Mouse (Mus musculus) erythroblast, embryonic 14.5 days (primary cell): ENCODE data around the gene Rbms3. TPM values are rescaled to one million over a fixed set of nuclear protein-coding genes. Genes with fewer than 3 reads are reported as not detected.

Experiments used
- H3K27me3 ChIP-seq: 2 replicates; pipeline ENCODE4 v1.6.1; 2012; ENCODE audit warnings: inconsistent platforms; ENCODE audit not compliant: control insufficient read depth
- H3K36me3 ChIP-seq: 2 replicates; pipeline ENCODE4 v1.6.1; 2012; ENCODE audit warnings: mild to moderate bottlenecking, inconsistent platforms; ENCODE audit not compliant: control insufficient read depth
- H3K4me1 ChIP-seq: 2 replicates; pipeline ENCODE4 v1.6.1; 2012; ENCODE audit warnings: inconsistent platforms; ENCODE audit not compliant: control insufficient read depth
- H3K4me3 ChIP-seq: replicated peaks from 2 replicates; pipeline ENCODE3; 2012; ENCODE audit warnings: moderate library complexity, mild to moderate bottlenecking, inconsistent platforms
- H3K9me3 ChIP-seq: 2 replicates; pipeline ENCODE4 v1.6.1; 2012; ENCODE audit warnings: low read length, inconsistent platforms, mixed read lengths; ENCODE audit not compliant: control insufficient read depth
- GATA1 ChIP-seq: IDR thresholded peaks from 2 replicates; pipeline ENCODE4 v1.6.1; 2012; ENCODE audit warnings: low read length, inconsistent platforms, mixed read lengths
- TAL1 ChIP-seq: IDR thresholded peaks from 3 replicates; pipeline ENCODE4 v1.6.1; 2012; ENCODE audit warnings: low read length, inconsistent platforms, mixed read lengths
- polyA plus RNA-seq: library from polyadenylated mRNA; stranded (reverse); fragments of >175 nt; gene quantifications from 2 replicates; pipeline ENCODE4 v1.2.3, GENCODE M21; 2012

Gene Rbms3
- polyA plus RNA-seq, 1 experiment, result not detected

DNA sequence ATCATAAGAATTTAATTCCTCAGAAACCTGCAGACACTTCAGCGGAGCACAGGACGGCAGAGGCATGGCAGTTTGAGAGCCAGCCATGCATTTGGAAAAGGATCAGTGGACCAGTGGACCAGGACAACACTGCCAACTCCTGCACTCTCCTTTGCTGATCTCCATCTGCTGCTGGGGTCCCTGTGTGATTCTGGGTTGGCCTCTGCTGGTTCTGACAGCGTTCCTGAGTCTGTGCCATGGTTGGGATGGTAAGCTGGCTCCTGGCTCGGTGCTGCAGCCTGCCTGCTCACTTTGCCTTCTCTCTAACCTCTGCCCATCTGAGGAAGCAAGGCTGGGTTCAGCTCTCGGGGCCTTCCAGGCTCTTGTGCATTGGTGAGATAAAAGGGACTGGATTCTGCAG, 28.9 kb downstream of the Rbms3 start:
- no peak overlapping the region for H3K4me3 ChIP-seq
- TF ChIP-seq TAL1 (no peak), GATA1 (no peak)
- H3K27me3 ChIP-seq, result no peaks in the 10 kb centered on the region
- no peaks in the 10 kb centered on the region for H3K4me1 ChIP-seq
- H3K36me3 ChIP-seq, result no peaks in the 10 kb centered on the region
- peaks cover 14% of the 10 kb centered on the region for H3K9me3 ChIP-seq

DNA sequence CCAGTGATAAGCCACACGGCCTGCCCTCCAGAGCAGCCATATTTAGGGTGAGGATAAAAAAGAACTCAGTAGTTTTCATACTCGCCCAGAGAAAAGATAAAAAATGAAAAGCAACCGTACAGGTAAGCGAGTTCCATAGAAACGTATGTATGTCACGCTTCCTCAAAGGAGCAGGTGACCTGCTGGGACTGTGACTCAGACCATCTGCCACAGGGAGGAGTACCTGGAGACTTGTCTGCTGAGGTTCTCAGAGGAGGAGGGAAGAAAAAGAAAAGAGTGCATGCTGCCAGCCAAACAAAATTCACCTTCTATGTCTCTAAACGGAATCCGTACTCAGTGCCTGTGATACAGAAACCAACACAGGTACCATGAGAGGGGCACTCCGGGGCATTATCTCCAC, 30.4 kb downstream of the Rbms3 start:
- TF ChIP-seq TAL1 (no peak), GATA1 (no peak)
- no peaks in the 10 kb centered on the region for H3K36me3 ChIP-seq
- H3K27me3 ChIP-seq, result no peaks in the 10 kb centered on the region
- no peaks in the 10 kb centered on the region for H3K4me1 ChIP-seq
- H3K4me3 ChIP-seq, result no peak overlapping the region
- peaks cover 6% of the 10 kb centered on the region; the same call in 1 of the 2 replicates for H3K9me3 ChIP-seq

DNA sequence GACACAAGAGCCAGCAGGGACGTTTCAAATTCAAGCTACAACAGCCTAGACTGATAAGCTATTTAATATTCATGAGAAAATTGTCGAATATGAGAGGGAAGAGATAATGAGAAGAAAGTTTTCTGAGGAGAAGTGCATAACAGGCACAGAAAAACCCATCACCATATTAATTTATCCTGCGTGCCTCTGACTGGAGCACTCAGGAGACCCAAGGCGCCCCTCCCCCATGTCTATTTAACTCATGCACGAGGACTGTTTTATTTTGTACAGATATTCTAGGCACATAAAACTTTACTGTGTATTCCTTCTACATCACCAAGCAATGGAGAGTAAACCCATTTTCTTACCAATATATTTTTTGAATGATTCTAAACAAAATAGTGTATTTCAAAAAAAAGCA, 33.6 kb downstream of the Rbms3 start:
- TF ChIP-seq TAL1 (no peak), GATA1 (no peak)
- Histone ChIP-seq H3K4me3 (no peak overlapping the region), H3K36me3 (no peaks in the 10 kb centered on the region), H3K4me1 (no peaks in the 10 kb centered on the region), H3K9me3 (peaks cover 6% of the 10 kb centered on the region; the same call in 1 of the 2 replicates), H3K27me3 (no peaks in the 10 kb centered on the region)

DNA sequence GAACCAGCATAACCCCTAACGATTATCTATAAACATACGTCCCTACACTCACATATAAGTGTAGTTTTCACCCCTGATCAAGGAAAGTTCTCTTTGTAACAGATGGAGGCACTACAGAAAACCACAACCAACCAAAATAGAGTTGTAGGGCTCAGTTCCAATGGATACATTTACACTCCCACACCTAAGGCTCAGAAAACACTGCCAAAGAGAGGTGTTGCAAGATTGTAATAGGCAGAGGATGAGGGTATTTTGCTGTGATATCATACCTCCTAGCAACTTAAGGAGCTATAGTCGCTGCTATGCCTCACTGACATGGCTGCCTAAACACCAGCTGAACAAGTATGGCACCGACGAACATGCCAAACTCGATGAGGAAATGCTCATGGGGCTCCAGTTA, 44.4 kb downstream of the Rbms3 start:
- H3K4me1 ChIP-seq, result no peaks in the 10 kb centered on the region
- no peak overlapping the region for H3K4me3 ChIP-seq
- H3K36me3 ChIP-seq, result no peaks in the 10 kb centered on the region
- peaks cover 5% of the 10 kb centered on the region; the same call in 1 of the 2 replicates for H3K9me3 ChIP-seq
- H3K27me3 ChIP-seq, result no peaks in the 10 kb centered on the region
- TF ChIP-seq GATA1 (no peak), TAL1 (no peak)

DNA sequence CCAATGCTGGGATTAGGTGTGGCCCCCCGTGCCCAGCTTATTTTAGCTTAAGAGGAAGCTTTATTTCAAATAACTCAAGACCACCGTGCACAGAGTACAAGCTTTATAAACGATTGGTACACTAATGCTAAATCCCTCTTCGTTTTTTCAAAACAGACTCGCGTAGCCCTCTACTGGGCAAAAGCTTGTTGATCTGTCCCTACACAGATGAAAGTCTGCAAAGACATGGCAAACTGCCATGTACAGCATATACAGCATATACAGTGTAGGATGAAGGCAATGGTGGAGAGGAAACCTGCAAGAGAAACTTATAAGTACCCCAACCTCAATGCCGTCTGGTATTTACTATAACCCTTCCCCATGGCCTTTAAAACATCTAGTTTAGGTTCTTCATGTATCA, 46.1 kb downstream of the Rbms3 start:
- H3K27me3 ChIP-seq, result no peaks in the 10 kb centered on the region
- H3K4me1 ChIP-seq, result no peaks in the 10 kb centered on the region
- TF ChIP-seq TAL1 (no peak), GATA1 (no peak)
- H3K9me3 ChIP-seq, result peaks cover 8% of the 10 kb centered on the region; the same call in 1 of the 2 replicates
- no peak overlapping the region for H3K4me3 ChIP-seq
- no peaks in the 10 kb centered on the region for H3K36me3 ChIP-seq

DNA sequence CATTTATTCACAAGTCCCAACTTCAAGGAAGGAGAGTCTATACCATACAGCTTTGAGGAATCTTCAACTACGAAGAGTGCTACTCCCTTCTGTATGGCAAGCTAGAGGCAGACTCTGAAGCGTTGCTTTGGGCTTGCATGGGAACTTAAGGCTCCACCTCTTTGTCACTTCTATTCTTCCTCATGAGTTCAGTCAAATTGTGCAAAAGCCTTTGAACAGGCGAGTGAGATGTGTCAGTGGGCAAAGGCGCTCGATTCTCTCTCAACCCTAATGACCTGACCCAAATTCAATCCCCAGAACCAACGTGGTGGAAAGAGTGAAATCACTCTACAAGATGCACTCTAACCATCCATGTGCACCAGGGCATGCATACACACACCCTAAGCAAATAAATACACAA, 47.1 kb downstream of the Rbms3 start:
- TF ChIP-seq GATA1 (no peak), TAL1 (no peak)
- H3K4me3 ChIP-seq, result no peak overlapping the region
- peaks cover 8% of the 10 kb centered on the region; the same call in 1 of the 2 replicates for H3K9me3 ChIP-seq
- H3K27me3 ChIP-seq, result no peaks in the 10 kb centered on the region
- H3K36me3 ChIP-seq, result no peaks in the 10 kb centered on the region
- H3K4me1 ChIP-seq, result no peaks in the 10 kb centered on the region

DNA sequence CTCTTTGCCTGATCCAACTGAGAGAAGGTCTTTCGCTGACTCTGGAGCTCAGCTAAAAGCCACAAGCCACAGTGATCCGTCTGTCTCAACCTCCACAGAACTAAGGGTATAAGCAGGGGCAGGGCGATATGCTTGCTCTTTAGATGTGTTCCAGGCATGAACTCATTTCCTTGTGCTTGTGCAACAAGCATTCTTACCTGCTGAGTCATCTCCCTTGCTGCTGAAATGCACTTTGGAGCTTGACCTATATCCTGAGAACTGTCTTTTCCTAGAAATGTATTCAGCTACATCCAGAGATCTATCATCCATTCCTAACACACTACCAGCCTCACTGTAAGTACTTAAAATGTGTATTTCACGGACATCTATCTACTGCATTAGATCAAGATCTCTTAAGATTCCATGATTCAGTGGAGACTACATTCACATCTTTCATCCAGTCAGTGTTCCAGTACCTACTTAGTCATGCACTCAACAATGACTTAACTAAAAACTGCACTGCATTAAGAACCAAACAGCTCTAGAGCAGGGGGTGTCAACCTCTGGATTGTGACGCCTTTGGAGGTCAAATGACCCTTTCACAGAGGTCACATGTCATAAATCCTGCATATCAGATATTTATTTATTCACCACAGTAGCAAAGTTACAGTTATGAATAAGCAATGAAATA, 58.4 kb downstream of the Rbms3 start:
- no peaks in the 10 kb centered on the region for H3K4me1 ChIP-seq
- peaks cover 2% of the 10 kb centered on the region; the same call in 1 of the 2 replicates for H3K9me3 ChIP-seq
- no peaks in the 10 kb centered on the region for H3K27me3 ChIP-seq
- TF ChIP-seq GATA1, result no peak
- TF ChIP-seq TAL1, result no peak
- no peaks in the 10 kb centered on the region for H3K36me3 ChIP-seq
- H3K4me3 ChIP-seq, result no peak overlapping the region

DNA sequence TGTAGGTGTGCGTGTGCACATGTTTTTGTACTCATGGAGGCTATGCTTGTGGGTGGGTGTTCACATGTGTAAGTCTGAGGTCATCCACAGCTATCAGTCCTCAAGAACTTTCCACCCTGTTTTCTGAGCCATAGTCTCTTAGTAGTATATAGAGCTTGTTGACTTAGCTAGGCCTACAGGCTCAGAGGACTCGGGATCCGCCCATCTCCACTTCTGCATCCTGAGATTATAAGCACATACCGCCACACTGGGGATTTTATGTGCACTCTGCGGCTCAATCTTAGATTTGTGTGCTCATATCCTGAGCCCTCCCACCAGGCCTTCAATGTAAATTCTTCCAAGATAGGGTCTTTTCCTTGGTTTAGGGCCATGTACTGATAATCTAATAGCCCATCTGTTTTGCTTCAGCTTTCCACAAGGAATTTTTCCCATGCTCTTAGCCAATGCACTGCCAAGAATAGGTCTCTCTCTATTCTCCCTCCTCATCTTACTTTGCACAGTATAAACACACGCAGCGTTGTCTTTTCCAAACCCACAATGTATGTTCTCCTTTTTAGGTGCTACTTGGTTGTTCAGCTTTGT, 59.4 kb downstream of the Rbms3 start:
- no peak for TF ChIP-seq GATA1
- TF ChIP-seq TAL1, result no peak
- no peaks in the 10 kb centered on the region for H3K27me3 ChIP-seq
- no peak overlapping the region for H3K4me3 ChIP-seq
- H3K4me1 ChIP-seq, result no peaks in the 10 kb centered on the region
- no peaks in the 10 kb centered on the region for H3K36me3 ChIP-seq
- H3K9me3 ChIP-seq, result peaks cover 9% of the 10 kb centered on the region

DNA sequence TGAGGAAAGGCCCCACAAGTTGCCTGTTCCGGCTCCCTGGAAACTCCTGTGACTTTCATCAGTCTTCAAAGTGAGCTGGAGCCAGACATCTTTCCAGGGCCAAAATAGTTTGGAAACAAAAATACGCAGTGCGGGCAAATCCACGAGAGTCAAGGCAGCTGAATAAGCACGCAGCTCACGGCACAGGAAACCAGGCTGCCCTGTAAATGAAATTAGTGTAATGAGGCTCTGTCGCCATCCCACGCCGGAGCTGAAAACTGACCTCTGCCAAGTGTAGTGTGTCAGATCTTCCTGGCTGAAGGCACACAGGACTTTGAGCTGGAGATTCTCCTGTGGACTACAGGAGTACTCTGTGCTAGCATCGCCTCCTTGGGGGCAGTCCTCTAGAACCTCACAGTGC, 63.4 kb downstream of the Rbms3 start:
- no peaks in the 10 kb centered on the region for H3K36me3 ChIP-seq
- H3K9me3 ChIP-seq, result peaks cover 21% of the 10 kb centered on the region
- H3K4me3 ChIP-seq, result no peak overlapping the region
- H3K27me3 ChIP-seq, result no peaks in the 10 kb centered on the region
- no peaks in the 10 kb centered on the region for H3K4me1 ChIP-seq
- no peak for TF ChIP-seq GATA1
- no peak for TF ChIP-seq TAL1

DNA sequence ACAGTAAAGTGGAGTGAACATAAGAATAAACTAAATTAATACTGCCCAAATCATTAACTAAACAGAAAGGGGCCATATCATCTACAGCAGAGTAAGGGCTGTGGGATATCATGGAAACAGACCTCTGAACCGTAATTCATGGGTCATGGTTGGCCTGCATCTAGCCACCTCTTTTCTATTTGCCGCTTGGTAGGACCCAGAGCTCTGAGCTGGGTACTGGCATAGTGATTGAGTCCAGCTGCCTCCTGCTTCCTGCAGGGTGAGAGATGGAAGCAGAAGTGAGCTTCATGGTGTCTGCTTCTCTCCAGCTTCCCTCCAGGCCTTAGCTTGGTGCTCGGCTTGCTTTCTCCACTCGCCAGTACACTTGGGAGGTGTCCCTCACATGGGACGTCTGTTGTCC, 71.2 kb downstream of the Rbms3 start:
- H3K4me1 ChIP-seq, result no peaks in the 10 kb centered on the region
- H3K27me3 ChIP-seq, result no peaks in the 10 kb centered on the region
- H3K4me3 ChIP-seq, result no peak overlapping the region
- peaks cover 8% of the 10 kb centered on the region for H3K9me3 ChIP-seq
- H3K36me3 ChIP-seq, result no peaks in the 10 kb centered on the region
- TF ChIP-seq GATA1 (no peak), TAL1 (no peak)
